Mouse (Mus musculus): Measurements from ENCODE around the gene Pon2. TPM values are rescaled to one million over a fixed set of nuclear protein-coding genes. Genes with fewer than 3 reads are reported as not detected.
"Not testable (repeated sequence)": the region's sequence is repeated elsewhere in the genome, so short reads cannot be mapped to it uniquely, and the experiment has no call there.

The Pon2 gene
- polyA plus RNA-seq, 1 experiment from 2014 or later = 34.3 TPM

DNA sequence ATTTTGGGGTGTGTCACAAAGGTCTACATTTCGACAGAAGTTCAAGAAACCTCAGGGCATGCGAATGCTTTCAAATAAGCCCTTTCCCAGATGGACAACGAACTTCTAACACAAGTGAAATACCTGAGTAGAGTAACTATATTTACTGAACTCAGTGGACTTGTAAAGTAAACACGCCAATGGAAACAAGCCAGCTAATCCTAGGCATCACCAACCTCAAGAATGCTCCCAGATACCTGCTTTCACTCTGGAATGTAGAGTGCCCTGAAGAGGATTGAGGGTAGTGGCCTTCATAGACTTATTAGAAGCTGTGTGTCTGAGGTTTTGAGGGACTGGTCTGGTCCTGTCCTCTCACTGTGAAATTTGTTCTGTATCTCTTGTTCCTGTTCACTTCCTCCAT, 60.7 kb downstream of the Pon2 start:
- ATAC-seq = peak; percentile 35; the same call in 1 of the 2 replicates
- peaks cover 12% of the 10 kb centered on the region; the same call in 1 of the 2 replicates for H3K36me3 ChIP-seq (replicated peaks; ENCODE audit: insufficient read depth, low read length)
- no peak for TF ChIP-seq EP300 (IDR thresholded peaks at IDR 0.05; ENCODE audit: low read depth)
- no peak for TF ChIP-seq CTCF (IDR thresholded peaks at IDR 0.05; ENCODE audit: low read depth)
- no peak for DNase-seq
- H3K9me3 ChIP-seq (ENCODE audit: low read length) = no peaks in the 10 kb centered on the region
- H3K9ac ChIP-seq (replicated peaks) = no peak overlapping the region
- H3K4me1 ChIP-seq (ENCODE audit: insufficient read depth) = peaks cover 5% of the 10 kb centered on the region
- no peak overlapping the region for H3K4me2 ChIP-seq (ENCODE audit: low read depth, low read length)
- no peak overlapping the region for H3K4me3 ChIP-seq (ENCODE audit: low read depth, low read length)
- no peaks in the 10 kb centered on the region for H3K27me3 ChIP-seq (ENCODE audit: insufficient read depth, low read length)
- peak overlapping the region; percentile 7; the same call in 1 of the 2 replicates for H3K27ac ChIP-seq (ENCODE audit: low read depth)
- 57% methylated on average over 4 of the region's 4 CpGs for whole genome bisulfite sequencing (ENCODE audit: insufficient replicate concordance)

DNA sequence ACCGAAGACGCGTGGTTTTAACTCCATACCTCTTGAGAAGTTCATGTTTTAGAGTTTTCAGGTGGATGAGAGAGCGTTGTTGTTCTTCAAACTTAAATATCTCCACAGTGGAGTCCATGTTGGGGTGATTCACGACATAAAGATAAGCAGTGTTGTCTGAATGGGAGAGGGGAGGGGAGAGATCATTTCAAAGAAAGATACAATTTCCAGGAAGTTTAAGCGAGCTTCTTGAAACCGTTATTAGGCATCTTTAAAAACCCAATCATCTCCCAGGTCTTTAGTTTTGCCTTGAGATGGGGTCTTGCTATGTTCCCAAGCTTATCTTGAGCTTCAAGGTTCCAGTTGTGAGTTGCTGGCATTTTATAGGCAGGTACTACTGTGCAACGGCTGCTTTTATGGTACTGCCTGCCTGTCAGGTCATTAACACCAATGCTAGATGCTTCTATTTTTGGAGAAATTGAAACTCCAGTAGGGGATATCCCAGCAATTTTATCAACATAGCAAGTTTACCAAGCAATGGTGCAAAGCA, 61.3 kb downstream of the Pon2 start:
- WGBS (ENCODE audit: insufficient replicate concordance) = 76% methylated on average over 8 of the region's 8 CpGs
- no peak overlapping the region for H3K4me2 ChIP-seq (ENCODE audit: low read depth, low read length)
- H3K27ac ChIP-seq (ENCODE audit: low read depth) = no peak overlapping the region
- ATAC-seq (no peak), DNase-seq (no peak)
- H3K9ac ChIP-seq (replicated peaks) = no peak overlapping the region
- H3K9me3 ChIP-seq (ENCODE audit: low read length) = no peaks in the 10 kb centered on the region
- H3K4me1 ChIP-seq (ENCODE audit: insufficient read depth) = peaks cover 5% of the 10 kb centered on the region
- peaks cover 15% of the 10 kb centered on the region; the same call in 1 of the 2 replicates for H3K36me3 ChIP-seq (replicated peaks; ENCODE audit: insufficient read depth, low read length)
- no peak overlapping the region for H3K4me3 ChIP-seq (ENCODE audit: low read depth, low read length)
- TF ChIP-seq CTCF (IDR thresholded peaks at IDR 0.05; ENCODE audit: low read depth) = no peak
- TF ChIP-seq EP300 (IDR thresholded peaks at IDR 0.05; ENCODE audit: low read depth) = no peak
- no peaks in the 10 kb centered on the region for H3K27me3 ChIP-seq (ENCODE audit: insufficient read depth, low read length)

DNA sequence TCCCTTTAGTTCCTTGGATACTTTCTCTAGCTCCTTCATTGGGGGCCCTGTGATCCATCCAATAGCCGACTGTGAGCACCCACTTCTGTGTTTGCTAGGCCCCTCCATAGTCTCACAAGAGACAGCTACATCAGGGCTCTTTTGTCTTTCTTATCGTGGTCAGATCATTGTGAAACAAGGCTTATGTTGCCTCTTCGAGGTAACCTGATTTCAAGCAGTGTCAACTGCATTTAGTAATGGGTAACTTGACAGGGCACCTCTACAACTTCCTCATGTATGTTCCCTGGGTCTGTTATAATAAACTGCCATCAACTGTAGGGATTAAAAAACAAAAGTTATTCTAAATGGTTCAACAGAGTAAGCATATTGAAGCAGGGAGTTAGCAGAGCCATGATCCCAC, 63.7 kb downstream of the Pon2 start:
- Histone ChIP-seq H3K36me3 (replicated peaks; ENCODE audit: insufficient read depth, low read length) (peaks cover 18% of the 10 kb centered on the region; the same call in 1 of the 2 replicates), H3K27ac (ENCODE audit: low read depth) (no peak overlapping the region), H3K4me2 (ENCODE audit: low read depth, low read length) (no peak overlapping the region), H3K9ac (replicated peaks) (no peak overlapping the region), H3K27me3 (ENCODE audit: insufficient read depth, low read length) (no peaks in the 10 kb centered on the region), H3K4me1 (ENCODE audit: insufficient read depth) (peaks cover 5% of the 10 kb centered on the region), H3K4me3 (ENCODE audit: low read depth, low read length) (no peak overlapping the region), H3K9me3 (ENCODE audit: low read length) (no peaks in the 10 kb centered on the region)
- TF ChIP-seq CTCF (IDR thresholded peaks at IDR 0.05; ENCODE audit: low read depth) = no peak
- TF ChIP-seq EP300 (IDR thresholded peaks at IDR 0.05; ENCODE audit: low read depth) = no peak
- 55% methylated on average over 3 of the region's 3 CpGs for WGBS (ENCODE audit: insufficient replicate concordance)
- DNase-seq = no peak
- ATAC-seq = no peak

- Histone ChIP-seq H3K9me3 (ENCODE audit: low read length) (no peaks in the 10 kb centered on the region), H3K27me3 (ENCODE audit: insufficient read depth, low read length) (no peaks in the 10 kb centered on the region), H3K27ac (ENCODE audit: low read depth) (no peak overlapping the region), H3K4me1 (ENCODE audit: insufficient read depth) (peaks cover 5% of the 10 kb centered on the region), H3K36me3 (replicated peaks; ENCODE audit: insufficient read depth, low read length) (peaks cover 14% of the 10 kb centered on the region; the same call in 1 of the 2 replicates), H3K4me3 (ENCODE audit: low read depth, low read length) (no peak overlapping the region), H3K9ac (replicated peaks) (no peak overlapping the region), H3K4me2 (ENCODE audit: low read depth, low read length) (no peak overlapping the region)
- ATAC-seq (no peak), DNase-seq (no peak)
- TF ChIP-seq EP300 (IDR thresholded peaks at IDR 0.05; ENCODE audit: low read depth) (no peak), CTCF (IDR thresholded peaks at IDR 0.05; ENCODE audit: low read depth) (no peak)
- WGBS (ENCODE audit: insufficient replicate concordance) = 74% methylated on average over 1 of the region's 1 CpGs
These were observed 64.4 kb downstream of the Pon2 start for GRCm38 (mm10) chr6:5233812-5234211.

DNA sequence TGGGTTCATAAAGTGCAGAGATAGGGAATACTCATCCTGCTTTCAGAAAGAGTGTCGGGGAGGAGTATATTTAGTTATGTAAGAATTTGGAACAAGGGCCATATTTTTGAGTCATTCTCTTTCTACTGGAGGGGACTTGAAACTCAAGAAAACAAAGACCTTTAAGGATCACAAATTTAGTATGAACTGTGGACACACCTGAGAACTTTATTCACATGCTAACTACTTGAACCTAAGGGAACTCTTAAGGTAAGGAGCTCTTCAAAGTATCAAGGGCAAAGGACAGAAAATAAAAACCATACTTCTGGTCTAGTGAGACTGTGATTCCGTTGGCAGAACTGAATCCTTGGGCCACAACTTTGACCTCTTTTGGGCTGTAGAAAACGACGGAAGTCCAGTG, 66.2 kb downstream of the Pon2 start:
- H3K9me3 ChIP-seq (ENCODE audit: low read length) = no peaks in the 10 kb centered on the region
- 86% methylated on average over 4 of the region's 4 CpGs for WGBS (ENCODE audit: insufficient replicate concordance)
- no peak for ATAC-seq
- no peak overlapping the region for H3K4me2 ChIP-seq (ENCODE audit: low read depth, low read length)
- peaks cover 2% of the 10 kb centered on the region for H3K4me1 ChIP-seq (ENCODE audit: insufficient read depth)
- DNase-seq = no peak
- TF ChIP-seq EP300 (IDR thresholded peaks at IDR 0.05; ENCODE audit: low read depth) = no peak
- TF ChIP-seq CTCF (IDR thresholded peaks at IDR 0.05; ENCODE audit: low read depth) = no peak
- no peak overlapping the region for H3K27ac ChIP-seq (ENCODE audit: low read depth)
- peaks cover 14% of the 10 kb centered on the region; the same call in 1 of the 2 replicates for H3K36me3 ChIP-seq (replicated peaks; ENCODE audit: insufficient read depth, low read length)
- H3K4me3 ChIP-seq (ENCODE audit: low read depth, low read length) = no peak overlapping the region
- H3K27me3 ChIP-seq (ENCODE audit: insufficient read depth, low read length) = no peaks in the 10 kb centered on the region
- no peak overlapping the region for H3K9ac ChIP-seq (replicated peaks)

DNA sequence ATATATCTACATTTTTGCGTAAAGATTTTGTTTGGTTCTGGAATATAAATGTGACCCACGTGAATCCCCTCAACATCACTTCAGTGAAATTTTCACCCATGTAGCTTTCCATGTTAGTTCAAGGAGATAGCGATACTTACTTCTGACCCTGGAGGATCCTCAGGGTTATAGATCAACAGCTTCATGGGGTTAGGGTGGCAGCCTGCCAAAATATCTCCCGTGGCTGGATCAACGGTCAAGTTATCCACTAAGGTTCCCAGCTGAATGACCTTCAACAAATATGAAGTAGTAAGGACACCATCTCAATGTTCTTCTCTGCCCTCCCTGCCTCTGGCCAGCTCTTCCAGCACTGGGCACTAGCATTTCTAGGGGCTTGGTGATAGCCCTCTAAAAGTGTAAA, 68.0 kb downstream of the Pon2 start:
- H3K27ac ChIP-seq (ENCODE audit: low read depth) = no peak overlapping the region
- TF ChIP-seq CTCF (IDR thresholded peaks at IDR 0.05; ENCODE audit: low read depth) (no peak), EP300 (IDR thresholded peaks at IDR 0.05; ENCODE audit: low read depth) (no peak)
- H3K4me1 ChIP-seq (ENCODE audit: insufficient read depth) = no peaks in the 10 kb centered on the region
- H3K36me3 ChIP-seq (replicated peaks; ENCODE audit: insufficient read depth, low read length) = 0 out of 2 replicates have a peak, but pooled peaks cover 6% of the 10 kb centered on the region
- DNase-seq = no peak
- no peak overlapping the region for H3K4me2 ChIP-seq (ENCODE audit: low read depth, low read length)
- H3K9ac ChIP-seq (replicated peaks) = no peak overlapping the region
- H3K9me3 ChIP-seq (ENCODE audit: low read length) = no peaks in the 10 kb centered on the region
- H3K27me3 ChIP-seq (ENCODE audit: insufficient read depth, low read length) = no peaks in the 10 kb centered on the region
- no peak overlapping the region for H3K4me3 ChIP-seq (ENCODE audit: low read depth, low read length)
- ATAC-seq = no peak
- WGBS (ENCODE audit: insufficient replicate concordance) = 82% methylated on average over 5 of the region's 5 CpGs

GRCm38 (mm10) chr6:5223551-5223950, 74.7 kb downstream of the Pon2 start:
- not testable (repeated sequence) for H3K9me3 ChIP-seq (ENCODE audit: low read length); H3K4me2 ChIP-seq (ENCODE audit: low read depth, low read length); DNase-seq; ATAC-seq; H3K4me1 ChIP-seq (ENCODE audit: insufficient read depth); H3K4me3 ChIP-seq (ENCODE audit: low read depth, low read length); H3K27ac ChIP-seq (ENCODE audit: low read depth); H3K36me3 ChIP-seq (replicated peaks; ENCODE audit: insufficient read depth, low read length); H3K27me3 ChIP-seq (ENCODE audit: insufficient read depth, low read length); H3K9ac ChIP-seq (replicated peaks)
- WGBS (ENCODE audit: insufficient replicate concordance) = 63% methylated on average over 2 of the region's 2 CpGs
